Mouse (Mus musculus) CH12.LX (cell line): ENCODE measurements at regions not wholly inside any gene's neighbourhood (a gene's known extent, or its start where the extent isn't known, plus 50 kb on each side); places are given as distances from the start of the nearest gene placed in this dataset.

Experiments
- DNase-seq: peaks from one replicate; pipeline ENCODE4 v3.0.0-alpha.2; 2013; ENCODE audit errors: extremely low read depth
- H3K27ac ChIP-seq: 2 replicates; pipeline ENCODE4 v1.5.1; 2012; ENCODE audit warnings: low read depth, mild to moderate bottlenecking, control low read depth, moderate library complexity; ENCODE audit not compliant: insufficient read depth
- H3K27me3 ChIP-seq: replicated peaks from 2 replicates; pipeline ENCODE3; 2012; ENCODE audit warnings: inconsistent platforms
- H3K36me3 ChIP-seq, 2 experiments: replicated peaks in 1 of 2; 2 replicates each; pipeline versions ENCODE3 to v1.6.1; 2012; ENCODE audit warnings: inconsistent platforms in 1 of 2, low read length in 1 of 2, mild to moderate bottlenecking in 1 of 2, mixed read lengths in 1 of 2, moderate library complexity in 1 of 2; ENCODE audit not compliant: control insufficient read depth in 1 of 2, insufficient read depth in 1 of 2
- H3K4me1 ChIP-seq, 2 experiments: 2 replicates each; pipeline ENCODE4 v1.6.1; 2012; ENCODE audit warnings: inconsistent platforms in 1 of 2, moderate library complexity in 1 of 2; ENCODE audit not compliant: insufficient read depth in 2 of 2, control insufficient read depth in 1 of 2
- H3K4me2 ChIP-seq: 2 replicates; pipeline ENCODE4 v1.6.1; 2012; ENCODE audit warnings: low read depth, mild to moderate bottlenecking, control low read depth; ENCODE audit not compliant: poor library complexity, insufficient read depth, severe bottlenecking
- H3K4me3 ChIP-seq, 3 experiments: fragments of 150-350 bp in 1 of 3; sonication (generic) in 1 of 3; replicated peaks in 1 of 3; 2 replicates each; pipeline versions ENCODE3 to v1.5.1; 2011 to 2012; ENCODE audit warnings: low read depth in 2 of 3, low read length in 2 of 3, mild to moderate bottlenecking in 2 of 3, moderate library complexity in 2 of 3, control low read depth in 1 of 3, improper control_type of control experiment in 1 of 3, inconsistent platforms in 1 of 3, mixed read lengths in 1 of 3; ENCODE audit not compliant: poor library complexity in 1 of 3
- H3K79me2 ChIP-seq: replicated peaks from 2 replicates; pipeline ENCODE4 v1.6.1; 2012; ENCODE audit warnings: mild to moderate bottlenecking, moderate library complexity; ENCODE audit not compliant: control insufficient read depth, poor library complexity, insufficient read depth, severe bottlenecking; ENCODE audit errors: extremely low read depth
- H3K9ac ChIP-seq: 2 replicates; pipeline ENCODE4 v1.6.1; 2012; ENCODE audit warnings: low read depth, mild to moderate bottlenecking, control low read depth, moderate library complexity; ENCODE audit not compliant: insufficient read depth
- H3K9me3 ChIP-seq: replicated peaks from 2 replicates; pipeline ENCODE3; 2012; ENCODE audit warnings: low read length, inconsistent platforms, mixed read lengths
- CHD2 ChIP-seq: IDR thresholded peaks from 2 replicates; pipeline ENCODE4 v1.6.1; 2011; ENCODE audit warnings: low read length, improper control_type of control experiment
- E2F4 ChIP-seq: IDR thresholded peaks from 2 replicates; pipeline ENCODE4 v1.6.1; 2011; ENCODE audit warnings: low read depth, low read length, improper control_type of control experiment; ENCODE audit not compliant: insufficient replicate concordance
- EP300 ChIP-seq: IDR thresholded peaks from 2 replicates; pipeline ENCODE4 v1.6.1; 2011; ENCODE audit warnings: low read length, improper control_type of control experiment
- ETS1 ChIP-seq: conservative IDR thresholded peaks from 2 replicates; pipeline ENCODE4 v1.6.1; 2012; ENCODE audit warnings: low read depth, mild to moderate bottlenecking, inconsistent platforms, low read length, improper control_type of control experiment, moderate library complexity
- GABPA ChIP-seq: IDR thresholded peaks from 2 replicates; pipeline ENCODE4 v1.6.1; 2012; ENCODE audit warnings: low read depth, low read length, improper control_type of control experiment, inconsistent platforms; ENCODE audit not compliant: insufficient replicate concordance
- JUN ChIP-seq: IDR thresholded peaks from 2 replicates; pipeline ENCODE4 v1.6.1; 2011; ENCODE audit warnings: low read depth, mild to moderate bottlenecking, low read length, improper control_type of control experiment, moderate library complexity; ENCODE audit not compliant: insufficient read depth
- JUND ChIP-seq: conservative IDR thresholded peaks from 2 replicates; pipeline ENCODE4 v1.6.1; 2011; ENCODE audit warnings: low read depth, low read length, improper control_type of control experiment
- KAT2A ChIP-seq: IDR thresholded peaks from 2 replicates; pipeline ENCODE4 v1.6.1; 2012; ENCODE audit warnings: low read length, improper control_type of control experiment, inconsistent platforms; ENCODE audit not compliant: insufficient replicate concordance
- MAFK ChIP-seq: IDR thresholded peaks from 2 replicates; pipeline ENCODE4 v1.6.1; 2011; ENCODE audit warnings: low read length, improper control_type of control experiment; ENCODE audit not compliant: insufficient replicate concordance
- NRF1 ChIP-seq: IDR thresholded peaks from 2 replicates; pipeline ENCODE4 v1.6.1; 2014; ENCODE audit warnings: low read depth, mild to moderate bottlenecking, inconsistent platforms, low read length, improper control_type of control experiment, moderate library complexity
- POLR2A ChIP-seq: IDR thresholded peaks from 2 replicates; pipeline ENCODE4 v1.6.1; 2011; ENCODE audit warnings: low read depth, mild to moderate bottlenecking, improper control_type of control experiment, low read length
- POLR2AphosphoS2 ChIP-seq: IDR thresholded peaks from 2 replicates; pipeline ENCODE4 v1.6.1; 2011; ENCODE audit warnings: low read depth, low read length, improper control_type of control experiment
- RCOR1 ChIP-seq: conservative IDR thresholded peaks from 2 replicates; pipeline ENCODE4 v1.6.1; 2012; ENCODE audit warnings: low read depth, mild to moderate bottlenecking, inconsistent platforms, low read length, improper control_type of control experiment
- USF1 ChIP-seq: IDR thresholded peaks from 2 replicates; pipeline ENCODE4 v1.6.1; 2014; ENCODE audit warnings: low read depth, mild to moderate bottlenecking, inconsistent platforms, low read length, improper control_type of control experiment
- ZKSCAN1 ChIP-seq: IDR thresholded peaks from 2 replicates; pipeline ENCODE4 v1.6.1; 2012; ENCODE audit warnings: low read depth, inconsistent platforms, low read length, improper control_type of control experiment, borderline replicate concordance
- dilution Hi-C: fragments of 300-500 bp; cut with MboI; formaldehyde crosslinking; loops from 2 replicates; pipeline ENCODE4 v1.14.3; 2020; ENCODE audit warnings: low sequenced_read_pairs; ENCODE audit not compliant: extremely low pct_unique_long_range_greater_than_20kb, extremely low pct_ligation_motif_present
- in situ Hi-C: fragments of 300-500 bp; cut with MboI; formaldehyde crosslinking; loops from 3 replicates; pipeline ENCODE4 v1.14.3; 2019; ENCODE audit warnings: low sequenced_read_pairs, low pct_ligation_motif_present, low pct_unique_long_range_greater_than_20kb, mixed read lengths

GRCm38 (mm10) chr10:54799478-54800196, 723.2 kb upstream of the Man1a start:
- Histone ChIP-seq H3K36me3 (no peaks in the 10 kb centered on the region), H3K27ac (no peak overlapping the region), H3K4me3 (no peak overlapping the region), H3K4me2 (peak overlapping the region; percentile 62), H3K9ac (no peak overlapping the region), H3K27me3 (no peaks in the 10 kb centered on the region), H3K9me3 (no peaks in the 10 kb centered on the region), H3K4me1 (peaks cover 0 to 5% of the 10 kb centered on the region in 2 experiments; a peak in 1 of 4 replicates), H3K79me2 (no peaks in the 10 kb centered on the region)
- no peak for DNase-seq
- TF ChIP-seq JUND: no peak
- TF ChIP-seq E2F4: no peak
- no peak for TF ChIP-seq KAT2A
- TF ChIP-seq ZKSCAN1: no peak
- no peak for TF ChIP-seq EP300
- no peak for TF ChIP-seq USF1
- no peak for TF ChIP-seq POLR2A
- TF ChIP-seq NRF1: no peak
- TF ChIP-seq MAFK: no peak
- no peak for TF ChIP-seq JUN
- no peak for TF ChIP-seq ETS1
- in situ Hi-C loops (no loop called here), dilution Hi-C loops (no loop called here)

- H3K4me2 ChIP-seq: no peak overlapping the region
- TF ChIP-seq POLR2AphosphoS2 (no peak), CHD2 (no peak), RCOR1 (no peak), ZKSCAN1 (no peak), POLR2A (no peak), GABPA (no peak)
- no peaks in the 10 kb centered on the region for H3K27me3 ChIP-seq
- dilution Hi-C loops (no loop called here), in situ Hi-C loops (no loop called here)
- no peaks in the 10 kb centered on the region for H3K79me2 ChIP-seq
- no peak overlapping the region for H3K9ac ChIP-seq
- H3K4me1 ChIP-seq: peaks cover 0 to 5% of the 10 kb centered on the region in 2 experiments; a peak in 1 of 4 replicates
- no peak overlapping the region for H3K27ac ChIP-seq
- H3K9me3 ChIP-seq: no peaks in the 10 kb centered on the region
- no peak for DNase-seq
- no peaks in the 10 kb centered on the region for H3K36me3 ChIP-seq
- H3K4me3 ChIP-seq: no peak overlapping the region
Measured at GRCm38 (mm10) chr10:54797306-54797705, 720.9 kb upstream of the Man1a start.
